Mouse (Mus musculus) cortical plate, adult 2 months (tissue): ENCODE measurements around the gene Opn1sw.

ENCODE experiments used
- CTCF ChIP-seq: fragments of 200-500 bp; IDR thresholded peaks from 2 replicates; pipeline ENCODE4 v1.5.1; 2011; ENCODE audit warnings: mild to moderate bottlenecking, control low read depth, low read length; ENCODE audit not compliant: insufficient read depth; ENCODE audit errors: extremely low read depth
- POLR2A ChIP-seq: fragments of 200-500 bp; IDR thresholded peaks from 2 replicates; pipeline ENCODE4 v1.6.1; 2011; ENCODE audit warnings: mild to moderate bottlenecking, low read length, control low read depth; ENCODE audit not compliant: insufficient read depth; ENCODE audit errors: extremely low read depth

- TF ChIP-seq CTCF: no peak
- TF ChIP-seq POLR2A: no peak
Observed at GRCm38 (mm10) chr6:29435940-29436451, 47.7 kb upstream of the Opn1sw start.
